Mouse (Mus musculus): ENCODE results near the gene Lias. TPM values are rescaled to one million over a fixed set of nuclear protein-coding genes. Genes with fewer than 3 reads are reported as not detected.

Lias gene
- polyA plus RNA-seq, 1 experiment: 45.7 TPM

DNA sequence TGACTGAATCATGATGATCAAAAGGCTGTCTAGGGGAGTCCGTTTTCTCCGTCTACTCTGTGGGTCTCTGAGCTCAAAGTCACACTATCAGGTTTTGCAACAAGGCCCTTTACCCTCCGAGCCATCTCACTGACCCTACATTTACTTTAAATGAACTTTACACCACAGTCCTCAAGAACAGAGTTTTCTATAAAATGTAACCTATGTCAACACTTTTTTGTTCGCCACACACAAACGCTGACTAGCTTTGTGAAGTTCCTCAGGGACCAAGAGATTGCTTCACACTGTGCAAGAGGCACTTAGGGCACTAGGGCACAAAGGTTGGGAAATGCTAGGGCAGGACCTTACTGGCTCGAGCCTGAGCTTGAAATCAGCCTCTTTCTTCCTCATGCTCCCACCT is 34.4 kb upstream of the Lias start:
- no peaks in the 10 kb centered on the region for H3K9me3 ChIP-seq (replicated peaks; ENCODE audit: control insufficient read depth, insufficient read depth, low read length, poor library complexity, severe bottlenecking)
- H3K27me3 ChIP-seq (ENCODE audit: control insufficient read depth, insufficient read depth, low read length, poor library complexity, severe bottlenecking): no peaks in the 10 kb centered on the region
- no peak overlapping the region for H3K4me3 ChIP-seq (ENCODE audit: low read depth, low read length)
- H3K27ac ChIP-seq (ENCODE audit: insufficient read depth, low read length): no peak overlapping the region
- H3K9ac ChIP-seq (ENCODE audit: low read depth, poor library complexity, severe bottlenecking): no peak overlapping the region
- TF ChIP-seq CTCF (IDR thresholded peaks at IDR 0.05; ENCODE audit: low read depth, low read length): no peak
- no peaks in the 10 kb centered on the region for H3K4me1 ChIP-seq (ENCODE audit: control insufficient read depth, insufficient read depth, low read length)
- H3K36me3 ChIP-seq (ENCODE audit: control insufficient read depth, insufficient read depth, low read length, poor library complexity, severe bottlenecking): no peaks in the 10 kb centered on the region

DNA sequence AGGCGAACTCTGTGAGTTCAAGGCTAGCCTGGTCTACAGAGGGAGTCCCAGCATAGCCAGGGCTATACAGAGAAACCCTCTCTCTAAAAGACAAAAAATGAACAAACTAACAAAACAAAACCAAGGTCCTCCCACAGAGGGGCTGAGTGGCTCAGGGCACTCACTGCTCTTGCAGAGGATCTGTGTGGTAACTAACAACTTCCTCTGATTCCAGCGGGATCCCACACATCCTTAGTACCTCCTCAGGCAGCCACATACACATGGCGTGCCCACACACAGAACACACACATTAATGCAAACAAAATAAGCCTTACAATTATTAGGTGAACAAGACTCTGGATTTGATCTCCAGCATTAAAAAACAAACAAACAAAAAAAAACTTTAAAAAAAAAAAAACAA is 33.5 kb upstream of the Lias start:
- Histone ChIP-seq H3K9ac (ENCODE audit: low read depth, poor library complexity, severe bottlenecking) (no peak overlapping the region), H3K36me3 (ENCODE audit: control insufficient read depth, insufficient read depth, low read length, poor library complexity, severe bottlenecking) (no peaks in the 10 kb centered on the region), H3K4me3 (ENCODE audit: low read depth, low read length) (no peak overlapping the region), H3K9me3 (replicated peaks; ENCODE audit: control insufficient read depth, insufficient read depth, low read length, poor library complexity, severe bottlenecking) (no peaks in the 10 kb centered on the region), H3K4me1 (ENCODE audit: control insufficient read depth, insufficient read depth, low read length) (no peaks in the 10 kb centered on the region), H3K27me3 (ENCODE audit: control insufficient read depth, insufficient read depth, low read length, poor library complexity, severe bottlenecking) (no peaks in the 10 kb centered on the region), H3K27ac (ENCODE audit: insufficient read depth, low read length) (no peak overlapping the region)
- no peak for TF ChIP-seq CTCF (IDR thresholded peaks at IDR 0.05; ENCODE audit: low read depth, low read length)
- TF ChIP-seq EP300 (IDR thresholded peaks at IDR 0.05; ENCODE audit: insufficient read depth, low read depth, low read length): no peak

DNA sequence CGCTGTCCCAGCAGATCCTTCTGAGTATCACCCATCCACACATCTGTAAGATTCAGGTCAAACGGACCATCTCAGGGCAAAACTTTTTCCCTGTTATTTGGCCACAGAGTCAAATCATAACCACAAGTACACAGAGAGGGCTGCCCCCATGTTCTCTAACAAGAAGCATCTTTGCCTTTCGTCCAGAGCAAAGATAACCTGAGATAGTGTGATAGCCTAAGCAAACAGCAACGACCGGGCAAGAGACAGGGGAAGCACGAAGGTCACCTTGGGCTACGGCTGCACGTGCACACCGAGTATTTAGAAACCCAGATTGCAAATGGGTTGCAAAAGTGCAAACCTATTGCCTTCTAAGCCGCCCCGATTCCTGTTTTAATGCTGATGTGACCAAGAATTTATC is 23.5 kb upstream of the Lias start:
- TF ChIP-seq POLR2A (IDR thresholded peaks at IDR 0.05; ENCODE audit: insufficient read depth, low read length): no peak
- no peak for TF ChIP-seq EP300 (IDR thresholded peaks at IDR 0.05; ENCODE audit: insufficient read depth, low read depth, low read length)
- no peak for TF ChIP-seq CTCF (IDR thresholded peaks at IDR 0.05; ENCODE audit: low read depth, low read length)
- no peak overlapping the region for H3K27ac ChIP-seq (ENCODE audit: insufficient read depth, low read length)
- H3K9me3 ChIP-seq (replicated peaks; ENCODE audit: control insufficient read depth, insufficient read depth, low read length, poor library complexity, severe bottlenecking): no peaks in the 10 kb centered on the region
- no peak overlapping the region for H3K4me3 ChIP-seq (ENCODE audit: low read depth, low read length)
- H3K9ac ChIP-seq (ENCODE audit: low read depth, poor library complexity, severe bottlenecking): no peak overlapping the region
- H3K27me3 ChIP-seq (ENCODE audit: control insufficient read depth, insufficient read depth, low read length, poor library complexity, severe bottlenecking): no peaks in the 10 kb centered on the region
- no peaks in the 10 kb centered on the region for H3K36me3 ChIP-seq (ENCODE audit: control insufficient read depth, insufficient read depth, low read length, poor library complexity, severe bottlenecking)
- no peaks in the 10 kb centered on the region for H3K4me1 ChIP-seq (ENCODE audit: control insufficient read depth, insufficient read depth, low read length)

DNA sequence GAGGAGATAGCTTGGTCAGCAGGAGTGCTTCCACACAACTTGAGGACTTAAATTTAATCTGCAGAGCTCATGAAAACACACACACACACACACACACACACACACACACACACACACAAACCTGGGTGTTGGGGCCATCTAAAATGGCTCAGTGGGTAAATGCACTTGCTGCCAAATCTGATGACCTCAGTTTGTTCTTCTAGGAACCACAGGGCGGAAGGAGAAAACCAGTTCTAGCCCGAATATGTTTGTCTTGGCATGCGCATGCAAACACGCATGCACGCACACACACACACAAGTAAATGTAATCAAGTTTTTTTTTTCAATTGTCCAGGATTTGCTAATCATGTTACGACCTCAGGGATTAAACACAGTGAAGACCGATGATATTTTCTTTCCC is 19.7 kb upstream of the Lias start:
- Histone ChIP-seq H3K4me3 (ENCODE audit: low read depth, low read length) (no peak overlapping the region), H3K9me3 (replicated peaks; ENCODE audit: control insufficient read depth, insufficient read depth, low read length, poor library complexity, severe bottlenecking) (no peaks in the 10 kb centered on the region), H3K27me3 (ENCODE audit: control insufficient read depth, insufficient read depth, low read length, poor library complexity, severe bottlenecking) (no peaks in the 10 kb centered on the region), H3K36me3 (ENCODE audit: control insufficient read depth, insufficient read depth, low read length, poor library complexity, severe bottlenecking) (no peaks in the 10 kb centered on the region), H3K27ac (ENCODE audit: insufficient read depth, low read length) (no peak overlapping the region), H3K4me1 (ENCODE audit: control insufficient read depth, insufficient read depth, low read length) (no peaks in the 10 kb centered on the region), H3K9ac (ENCODE audit: low read depth, poor library complexity, severe bottlenecking) (no peak overlapping the region)
- no peak for TF ChIP-seq CTCF (IDR thresholded peaks at IDR 0.05; ENCODE audit: low read depth, low read length)
- TF ChIP-seq POLR2A (IDR thresholded peaks at IDR 0.05; ENCODE audit: insufficient read depth, low read length): no peak
- no peak for TF ChIP-seq EP300 (IDR thresholded peaks at IDR 0.05; ENCODE audit: insufficient read depth, low read depth, low read length)

DNA sequence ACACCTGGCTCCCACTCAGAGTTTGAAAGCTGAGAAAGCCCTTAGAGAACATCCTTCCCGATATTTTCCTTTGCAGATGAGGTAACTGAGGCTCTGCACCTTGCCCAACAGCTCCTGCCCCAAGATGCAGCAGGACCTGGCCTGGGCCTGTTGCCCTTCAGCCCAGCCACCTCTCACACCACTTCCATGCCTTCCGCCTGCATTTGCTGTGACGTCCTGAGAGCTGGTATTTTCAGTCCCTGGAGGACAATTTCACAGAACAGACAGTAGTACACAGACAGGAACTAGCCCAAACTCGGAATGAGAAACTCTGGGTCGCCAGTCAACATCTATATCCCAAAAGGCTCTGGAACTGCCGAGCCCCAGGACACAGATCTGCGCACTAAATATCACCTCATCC is 16.6 kb upstream of the Lias start:
- no peak overlapping the region for H3K9ac ChIP-seq (ENCODE audit: low read depth, poor library complexity, severe bottlenecking)
- H3K36me3 ChIP-seq (ENCODE audit: control insufficient read depth, insufficient read depth, low read length, poor library complexity, severe bottlenecking): no peaks in the 10 kb centered on the region
- no peak overlapping the region for H3K4me3 ChIP-seq (ENCODE audit: low read depth, low read length)
- H3K27me3 ChIP-seq (ENCODE audit: control insufficient read depth, insufficient read depth, low read length, poor library complexity, severe bottlenecking): no peaks in the 10 kb centered on the region
- H3K27ac ChIP-seq (ENCODE audit: insufficient read depth, low read length): no peak overlapping the region
- TF ChIP-seq POLR2A (IDR thresholded peaks at IDR 0.05; ENCODE audit: insufficient read depth, low read length) (no peak), CTCF (IDR thresholded peaks at IDR 0.05; ENCODE audit: low read depth, low read length) (no peak), EP300 (IDR thresholded peaks at IDR 0.05; ENCODE audit: insufficient read depth, low read depth, low read length) (no peak)
- no peaks in the 10 kb centered on the region for H3K4me1 ChIP-seq (ENCODE audit: control insufficient read depth, insufficient read depth, low read length)
- no peaks in the 10 kb centered on the region for H3K9me3 ChIP-seq (replicated peaks; ENCODE audit: control insufficient read depth, insufficient read depth, low read length, poor library complexity, severe bottlenecking)

DNA sequence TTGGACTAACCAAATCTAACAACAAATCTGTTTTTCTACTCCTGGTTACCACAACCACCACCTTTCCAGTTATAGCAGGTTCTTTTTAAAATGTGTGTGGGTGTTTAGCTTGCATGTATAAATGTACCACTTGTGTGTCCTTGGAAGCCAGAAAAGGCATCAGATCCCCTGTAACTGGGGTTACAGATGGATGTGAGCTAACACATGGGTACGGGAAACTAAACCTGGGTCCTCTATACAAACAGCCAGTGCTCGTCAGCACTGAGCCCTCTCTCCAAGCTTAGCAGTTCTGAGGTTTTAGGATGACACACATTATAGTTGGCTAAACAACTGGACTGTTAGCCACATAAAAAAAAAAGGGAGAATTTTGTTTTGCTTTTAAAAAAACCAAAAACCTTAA is 5.6 kb upstream of the Lias start:
- Histone ChIP-seq H3K4me1 (ENCODE audit: control insufficient read depth, insufficient read depth, low read length) (no peaks in the 10 kb centered on the region), H3K4me3 (ENCODE audit: low read depth, low read length) (no peak overlapping the region), H3K9me3 (replicated peaks; ENCODE audit: control insufficient read depth, insufficient read depth, low read length, poor library complexity, severe bottlenecking) (no peaks in the 10 kb centered on the region), H3K27me3 (ENCODE audit: control insufficient read depth, insufficient read depth, low read length, poor library complexity, severe bottlenecking) (no peaks in the 10 kb centered on the region), H3K9ac (ENCODE audit: low read depth, poor library complexity, severe bottlenecking) (no peak overlapping the region), H3K27ac (ENCODE audit: insufficient read depth, low read length) (no peak overlapping the region), H3K36me3 (ENCODE audit: control insufficient read depth, insufficient read depth, low read length, poor library complexity, severe bottlenecking) (peaks cover 32% of the 10 kb centered on the region)
- TF ChIP-seq POLR2A (IDR thresholded peaks at IDR 0.05; ENCODE audit: insufficient read depth, low read length) (no peak), CTCF (IDR thresholded peaks at IDR 0.05; ENCODE audit: low read depth, low read length) (no peak), EP300 (IDR thresholded peaks at IDR 0.05; ENCODE audit: insufficient read depth, low read depth, low read length) (no peak)

All from ES-Bruce4 (cell line).